Mouse (Mus musculus) CD4-positive helper T cell, adult 2 months (primary cell): ENCODE data around the gene Olfr896-ps1.

ENCODE experiments used
- DNase-seq: peaks from one replicate; pipeline ENCODE4 v3.0.0-alpha.2; 2012; ENCODE audit warnings: low read depth, missing footprints, low spot score

Olfr896-ps1 gene

GRCm38 (mm10) chr9:38290807-38291206, at the start of gene Olfr896-ps1:
Gene Olfr896-ps1, plus strand, starts transcription at chr9:38291107.
- DNase-seq = no peak

GRCm38 (mm10) chr9:38252474-38252873, 38.4 kb upstream of the Olfr896-ps1 start, which contains the start of gene Olfr143:
Gene Olfr143, plus strand, starts transcription at chr9:38252774.
- no peak for DNase-seq

DNA sequence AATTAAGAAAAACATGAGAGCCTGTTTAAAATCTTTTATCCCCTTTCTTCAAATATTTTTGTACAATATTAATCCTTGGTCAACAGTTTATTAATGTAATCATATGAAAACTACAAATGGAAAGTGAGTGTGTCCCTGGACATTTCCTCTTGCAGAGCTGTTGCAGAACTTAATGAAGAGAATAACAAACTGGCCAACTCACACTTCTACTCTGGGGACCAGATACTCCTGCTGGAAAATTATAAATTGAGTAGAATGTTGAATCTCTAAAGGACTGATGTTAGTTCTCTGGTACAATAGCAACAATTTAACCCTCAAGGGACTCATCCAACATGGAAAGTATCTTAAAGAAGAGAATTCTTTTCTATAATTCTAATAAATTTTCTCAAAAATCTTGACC, 23.4 kb upstream of the Olfr896-ps1 start, which contains the start of gene Olfr895:
Gene Olfr895 (plus strand): TSS at position 301 of the 400 bp plus-strand sequence.
- DNase-seq = no peak

GRCm38 (mm10) chr9:38328760-38329159, 37.9 kb downstream of the Olfr896-ps1 start, which contains the start of gene Olfr25:
Gene Olfr25, plus strand, starts transcription at chr9:38329060.
- no peak for DNase-seq
